Mouse (Mus musculus) forebrain, embryonic 14.5 days (tissue): ENCODE data around the gene Hdgfl1. TPM values are rescaled to one million over a fixed set of nuclear protein-coding genes. Genes with fewer than 3 reads are reported as not detected.

Experiments
- ATAC-seq: fragments of 200-750 bp; cut with Nextera tagmentation; 2 replicates; pipeline ENCODE4 v1.8.0; 2017; ENCODE audit warnings: mild to moderate bottlenecking, moderate library complexity
- DNase-seq: peaks from one replicate; pipeline ENCODE4 v3.0.0-alpha.2; 2015; ENCODE audit warnings: low spot score
- H3K27ac ChIP-seq: fragments of 300-500 bp; sonication (generic); 2 replicates; pipeline ENCODE4 v1.5.1; 2014; ENCODE audit warnings: low read depth, mild to moderate bottlenecking, control low read depth, low read length, moderate library complexity
- H3K27me3 ChIP-seq: fragments of 300-500 bp; sonication (generic); replicated peaks from 2 replicates; pipeline ENCODE4 v1.6.1; 2014; ENCODE audit warnings: low read length, control low read depth, mixed read lengths; ENCODE audit not compliant: control insufficient read depth, insufficient read depth
- H3K36me3 ChIP-seq: fragments of 300-500 bp; sonication (generic); 2 replicates; pipeline ENCODE4 v1.6.1; 2014; ENCODE audit warnings: low read length, control low read depth; ENCODE audit not compliant: control insufficient read depth, insufficient read depth
- H3K4me1 ChIP-seq: fragments of 300-500 bp; sonication (generic); 2 replicates; pipeline ENCODE4 v1.6.1; 2014; ENCODE audit warnings: antibody characterized with exemption, low read length, control low read depth; ENCODE audit not compliant: control insufficient read depth, insufficient read depth
- H3K4me2 ChIP-seq: fragments of 300-500 bp; sonication (generic); 2 replicates; pipeline ENCODE4 v1.6.1; 2014; ENCODE audit warnings: mild to moderate bottlenecking, control low read depth, low read length
- H3K4me3 ChIP-seq: fragments of 300-500 bp; sonication (generic); 2 replicates; pipeline ENCODE4 v1.5.1; 2014; ENCODE audit warnings: low read depth, low read length, control low read depth
- H3K9ac ChIP-seq: fragments of 300-500 bp; sonication (generic); 2 replicates; pipeline ENCODE4 v1.6.1; 2014; ENCODE audit warnings: mild to moderate bottlenecking, low read length, control low read depth, moderate library complexity
- H3K9me3 ChIP-seq: fragments of 300-500 bp; sonication (generic); replicated peaks from 2 replicates; pipeline ENCODE4 v1.6.1; 2016; ENCODE audit warnings: low read length, control low read depth, mixed read lengths; ENCODE audit not compliant: control insufficient read depth
- WGBS: fragments of 180-500 bp; shearing (Covaris S2); extraction: QIAGEN DNeasy Blood & Tissue Kit; methylation state at CpG from one replicate; pipeline ENCODE4 v1.1.7; 2014; 5-methylcytosine and 5-hydroxymethylcytosine counted together
- polyA plus RNA-seq: library from polyadenylated mRNA; unstranded; fragments of >200 nt; fragmentation: Nextera tagmentation; extraction: Ambion mirVana; gene quantifications from 2 replicates; pipeline ENCODE4 v1.2.1, GENCODE M21; 2014

Hdgfl1 gene
- polyA plus RNA-seq, 1 experiment from 2014 or later: not detected

DNA sequence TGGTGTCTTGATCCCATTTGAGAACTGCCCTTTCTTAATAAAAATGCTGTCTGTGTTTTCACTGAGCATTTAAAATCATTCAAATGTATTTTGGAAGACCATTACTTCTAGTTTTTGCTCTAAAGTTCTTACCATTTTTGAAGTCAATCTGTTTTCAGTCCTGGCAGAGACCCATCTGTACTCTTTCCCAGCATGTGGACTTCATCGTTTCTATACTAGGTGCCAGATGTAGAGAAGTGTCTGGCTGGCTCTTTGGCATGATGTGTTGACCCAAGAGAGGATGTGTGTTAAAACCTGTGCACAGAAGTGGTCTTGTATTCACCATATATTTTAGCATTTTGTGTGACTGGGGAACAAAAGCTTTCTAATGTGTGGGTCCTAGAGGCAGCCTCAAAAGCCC is 25.9 kb downstream of the Hdgfl1 start:
- no peak for ATAC-seq
- no peak overlapping the region for H3K9ac ChIP-seq
- WGBS: 54% methylated on average over 1 of the region's 1 CpGs
- H3K27ac ChIP-seq: no peak overlapping the region
- H3K27me3 ChIP-seq: no peaks in the 10 kb centered on the region
- H3K9me3 ChIP-seq: no peaks in the 10 kb centered on the region
- H3K4me2 ChIP-seq: no peak overlapping the region
- no peaks in the 10 kb centered on the region for H3K36me3 ChIP-seq
- no peak for DNase-seq
- 0 out of 2 replicates have a peak, but pooled peaks cover 2% of the 10 kb centered on the region for H3K4me1 ChIP-seq
- no peak overlapping the region for H3K4me3 ChIP-seq

DNA sequence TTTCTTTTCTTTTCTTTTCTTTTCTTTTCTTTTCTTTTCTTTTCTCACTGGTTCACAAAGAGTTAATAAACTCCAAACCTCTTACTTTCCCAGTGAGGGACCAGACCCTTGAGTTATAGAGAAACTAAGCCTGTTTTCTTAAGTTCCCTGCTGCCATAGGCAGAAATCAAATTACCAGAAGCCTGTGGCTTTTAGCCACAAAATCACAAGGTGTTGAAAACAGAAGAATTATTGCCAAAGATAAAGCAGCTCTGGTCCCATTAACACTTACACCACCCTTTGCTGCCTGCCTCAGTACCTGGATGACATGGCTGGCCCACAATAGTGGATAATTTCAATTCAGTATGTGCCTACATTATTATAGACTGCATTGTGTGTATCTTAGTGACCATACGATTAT is 35.0 kb downstream of the Hdgfl1 start:
- Histone ChIP-seq H3K4me1 (no peaks in the 10 kb centered on the region), H3K9ac (no peak overlapping the region), H3K36me3 (no peaks in the 10 kb centered on the region), H3K27ac (no peak overlapping the region), H3K4me3 (no peak overlapping the region), H3K27me3 (no peaks in the 10 kb centered on the region), H3K4me2 (no peak overlapping the region), H3K9me3 (no peaks in the 10 kb centered on the region)
- no peak for DNase-seq
- WGBS: 80% methylated on average over 1 of the region's 1 CpGs
- no peak for ATAC-seq

DNA sequence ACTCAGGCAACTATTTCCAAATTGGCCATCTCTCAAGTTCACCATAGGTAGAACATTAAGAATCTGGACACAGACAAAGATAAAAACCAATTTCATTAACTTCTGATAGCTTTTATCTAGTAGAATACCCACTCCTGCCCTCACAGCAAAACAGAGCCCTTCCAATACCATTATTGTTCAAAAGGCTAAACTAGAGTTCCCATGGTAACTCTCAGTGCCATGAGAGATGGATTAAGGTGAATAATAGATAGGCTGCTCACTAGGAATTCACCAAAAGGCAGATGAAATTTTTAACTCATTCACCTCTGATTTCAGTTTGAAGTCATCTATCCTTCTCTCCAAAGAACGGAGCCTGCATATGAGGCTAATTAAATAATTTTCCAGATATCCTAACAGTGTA is 45.7 kb downstream of the Hdgfl1 start:
- no peaks in the 10 kb centered on the region for H3K4me1 ChIP-seq
- H3K4me2 ChIP-seq: no peak overlapping the region
- H3K9me3 ChIP-seq: no peaks in the 10 kb centered on the region
- H3K27me3 ChIP-seq: no peaks in the 10 kb centered on the region
- H3K36me3 ChIP-seq: no peaks in the 10 kb centered on the region
- DNase-seq: no peak
- no peak overlapping the region for H3K9ac ChIP-seq
- 80% methylated on average over 1 of the region's 1 CpGs for WGBS
- H3K27ac ChIP-seq: no peak overlapping the region
- no peak overlapping the region for H3K4me3 ChIP-seq
- no peak for ATAC-seq

DNA sequence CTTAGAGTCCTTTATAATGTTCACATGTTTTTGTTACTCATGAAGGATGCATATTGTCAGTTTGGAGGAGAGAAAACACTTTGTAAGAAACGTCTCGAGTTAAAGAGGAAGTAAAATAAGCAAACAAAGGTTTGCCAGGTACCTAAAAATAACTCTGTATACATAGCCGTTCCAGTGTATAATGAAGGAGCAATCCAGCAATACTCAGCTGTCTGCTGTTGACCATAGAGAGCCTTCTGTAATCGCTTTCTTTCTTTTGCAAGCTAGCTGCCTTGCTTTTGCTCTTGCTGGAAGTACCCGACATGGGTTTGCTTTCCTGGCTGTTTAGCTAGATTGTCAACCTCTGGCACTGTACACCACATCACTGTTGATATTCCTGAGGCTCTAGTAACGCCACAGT is 48.6 kb downstream of the Hdgfl1 start:
- Histone ChIP-seq H3K9me3 (no peaks in the 10 kb centered on the region), H3K9ac (no peak overlapping the region), H3K27ac (no peak overlapping the region), H3K4me1 (no peaks in the 10 kb centered on the region), H3K4me3 (no peak overlapping the region), H3K36me3 (no peaks in the 10 kb centered on the region), H3K27me3 (no peaks in the 10 kb centered on the region), H3K4me2 (no peak overlapping the region)
- ATAC-seq: no peak
- WGBS: 54% methylated on average over 6 of the region's 6 CpGs
- DNase-seq: no peak

DNA sequence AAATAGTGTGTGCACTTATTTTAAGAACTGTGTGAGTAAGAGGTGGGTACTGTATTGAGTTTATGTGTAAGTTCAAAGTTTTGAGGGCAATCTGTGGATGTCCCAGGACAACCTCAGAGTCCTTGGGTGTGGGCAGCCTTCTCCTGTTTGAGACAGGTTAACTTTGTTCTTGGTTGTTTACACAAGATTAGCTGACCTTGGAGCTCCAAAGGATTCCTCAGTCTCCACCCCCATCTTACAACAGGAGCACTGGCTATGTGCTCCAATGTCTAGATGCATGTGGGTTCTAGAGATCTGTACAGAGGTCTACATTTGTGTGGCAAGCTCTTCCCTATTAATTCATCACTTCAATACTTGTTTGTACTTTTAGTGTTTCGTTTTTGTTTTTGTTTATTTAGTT is 49.0 kb downstream of the Hdgfl1 start:
- H3K4me2 ChIP-seq: no peak overlapping the region
- H3K27ac ChIP-seq: no peak overlapping the region
- H3K9ac ChIP-seq: no peak overlapping the region
- no peaks in the 10 kb centered on the region for H3K9me3 ChIP-seq
- ATAC-seq (no peak), DNase-seq (no peak)
- WGBS: 80% methylated on average over 1 of the region's 1 CpGs
- no peaks in the 10 kb centered on the region for H3K27me3 ChIP-seq
- no peaks in the 10 kb centered on the region for H3K36me3 ChIP-seq
- H3K4me1 ChIP-seq: no peaks in the 10 kb centered on the region
- no peak overlapping the region for H3K4me3 ChIP-seq

DNA sequence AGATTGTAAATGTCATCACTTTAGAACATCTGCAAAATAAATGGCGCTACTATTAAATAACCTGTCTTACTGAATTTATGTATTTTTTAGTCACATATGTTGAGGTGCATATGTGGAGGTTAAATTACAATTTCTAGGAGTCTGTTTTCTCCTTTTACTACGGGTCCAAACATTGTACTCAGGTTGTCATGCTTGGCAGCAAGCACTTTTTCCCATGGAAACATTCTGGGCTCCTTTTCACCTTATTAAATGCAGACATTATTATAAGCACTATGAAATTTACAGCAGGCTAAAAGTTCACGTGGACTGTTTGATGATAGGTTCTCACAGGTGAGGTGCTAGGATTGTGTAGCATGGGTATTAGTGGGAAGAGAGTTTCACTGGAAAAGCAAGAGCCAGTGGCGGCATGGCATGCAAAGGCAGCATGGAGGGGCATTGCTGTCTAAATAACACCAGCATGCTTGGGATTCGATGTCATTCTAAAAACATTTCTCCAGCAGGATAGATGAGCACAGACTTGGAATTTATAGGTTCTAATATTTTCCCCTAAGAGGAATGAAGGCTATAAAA is 50.7 kb downstream of the Hdgfl1 start:
- Histone ChIP-seq H3K4me1 (no peaks in the 10 kb centered on the region), H3K9ac (no peak overlapping the region), H3K27me3 (no peaks in the 10 kb centered on the region), H3K27ac (no peak overlapping the region), H3K4me2 (no peak overlapping the region), H3K9me3 (no peaks in the 10 kb centered on the region), H3K36me3 (no peaks in the 10 kb centered on the region), H3K4me3 (no peak overlapping the region)
- WGBS: 84% methylated on average over 5 of the region's 5 CpGs
- ATAC-seq (no peak), DNase-seq (no peak)
